Mouse (Mus musculus) frontal cortex, postnatal 25 days (tissue): ENCODE measurements around the gene Gm9887.
A peak's percentile ranks its signal among the peaks of the same experiment; 100 is the strongest.

Experiments used
- DNase-seq, 2 experiments: peaks; one replicate each; pipeline ENCODE4 v3.0.0; 2022; ENCODE audit warnings: low spot score in 2 of 2

Gene Gm9887

GRCm38 (mm10) chr12:69371854-69372671 is at the start of gene Gm9887, which contains the start of gene Arf6:
Gene Gm9887 (minus strand): TSS chr12:69372458.
Gene Arf6 (plus strand): TSS chr12:69372150.
- peak; percentile 96 to 97 for DNase-seq

- no peak for DNase-seq
Observed at GRCm38 (mm10) chr12:69420716-69421115, 48.5 kb upstream of the Gm9887 start.

GRCm38 (mm10) chr12:69419606-69420005 is 47.3 kb upstream of the Gm9887 start:
- DNase-seq, result no peak

GRCm38 (mm10) chr12:69419017-69419605 is 46.9 kb upstream of the Gm9887 start:
- DNase-seq, result no peak

- DNase-seq, result no peak
Observed at GRCm38 (mm10) chr12:69418606-69419005, 46.3 kb upstream of the Gm9887 start.

GRCm38 (mm10) chr12:69417701-69418291 is 45.5 kb upstream of the Gm9887 start:
- no peak for DNase-seq

- DNase-seq, result no peak
Observed at GRCm38 (mm10) chr12:69416793-69417192, 44.5 kb upstream of the Gm9887 start.

- DNase-seq, result no peak
Observed at GRCm38 (mm10) chr12:69414826-69415572, 42.7 kb upstream of the Gm9887 start.

GRCm38 (mm10) chr12:69413303-69413702 is 41.0 kb upstream of the Gm9887 start:
- DNase-seq, result no peak

- no peak for DNase-seq
Observed at GRCm38 (mm10) chr12:69411936-69412335, 39.7 kb upstream of the Gm9887 start.

- no peak for DNase-seq
Observed at GRCm38 (mm10) chr12:69410767-69411166, 38.5 kb upstream of the Gm9887 start.

GRCm38 (mm10) chr12:69402594-69403167 is 30.4 kb upstream of the Gm9887 start:
- no peak for DNase-seq

GRCm38 (mm10) chr12:69402100-69402499 is 29.8 kb upstream of the Gm9887 start:
- no peak for DNase-seq

GRCm38 (mm10) chr12:69400871-69401286 is 28.6 kb upstream of the Gm9887 start:
- no peak for DNase-seq

GRCm38 (mm10) chr12:69400367-69400766 is 28.1 kb upstream of the Gm9887 start:
- DNase-seq, result no peak

GRCm38 (mm10) chr12:69394456-69394855 is 22.2 kb upstream of the Gm9887 start:
- no peak for DNase-seq

- no peak for DNase-seq
Observed at GRCm38 (mm10) chr12:69393076-69393475, 20.8 kb upstream of the Gm9887 start.

GRCm38 (mm10) chr12:69390000-69390698 is 17.9 kb upstream of the Gm9887 start:
- no peak for DNase-seq

- DNase-seq, result no peak
Observed at GRCm38 (mm10) chr12:69389273-69389938, 17.1 kb upstream of the Gm9887 start.

- no peak for DNase-seq
Observed at GRCm38 (mm10) chr12:69388321-69388869, 16.1 kb upstream of the Gm9887 start.
